Mouse (Mus musculus) heart, embryonic 14.5 days (tissue): ENCODE data around the gene P3h3. TPM values are rescaled to one million over a fixed set of nuclear protein-coding genes. Genes with fewer than 3 reads are reported as not detected.
A peak's percentile ranks its signal among the peaks of the same experiment; 100 is the strongest.
"Not testable (repeated sequence)": the region's sequence is repeated elsewhere in the genome, so short reads cannot be mapped to it uniquely, and the experiment has no call there.

Experiments used
- ATAC-seq: fragments of 200-750 bp; cut with Nextera tagmentation; 2 replicates; pipeline ENCODE4 v1.8.0; 2017; ENCODE audit warnings: low read depth, moderate TSS enrichment; ENCODE audit not compliant: insufficient number of reproducible peaks, insufficient read depth, low FRiP score
- H3K27ac ChIP-seq, 2 experiments: fragments of 200-500 bp in 1 of 2; fragments of 300-500 bp in 1 of 2; sonication (generic) in 1 of 2; replicated peaks in 1 of 2; 2 replicates each; pipeline ENCODE4 v1.5.1; 2012 to 2014; ENCODE audit warnings: low read depth in 2 of 2, low read length in 2 of 2, control low read depth in 1 of 2, mild to moderate bottlenecking in 1 of 2, mixed read lengths in 1 of 2; ENCODE audit not compliant: control insufficient read depth in 1 of 2, insufficient read depth in 1 of 2
- H3K27me3 ChIP-seq: fragments of 300-500 bp; sonication (generic); 2 replicates; pipeline ENCODE4 v1.6.1; 2014; ENCODE audit warnings: mild to moderate bottlenecking, low read length, control low read depth; ENCODE audit not compliant: control insufficient read depth, insufficient read depth
- H3K36me3 ChIP-seq: fragments of 300-500 bp; sonication (generic); 2 replicates; pipeline ENCODE4 v1.6.1; 2014; ENCODE audit warnings: mild to moderate bottlenecking, control low read depth, low read length, mixed read lengths; ENCODE audit not compliant: control insufficient read depth, insufficient read depth
- H3K4me1 ChIP-seq, 2 experiments: fragments of 200-500 bp in 1 of 2; fragments of 300-500 bp in 1 of 2; sonication (generic) in 1 of 2; 2 replicates each; pipeline ENCODE4 v1.6.1; 2012 to 2014; ENCODE audit warnings: low read length in 2 of 2, control low read depth in 1 of 2, mixed read lengths in 1 of 2; ENCODE audit not compliant: control insufficient read depth in 2 of 2, insufficient read depth in 2 of 2
- H3K4me2 ChIP-seq: fragments of 300-500 bp; sonication (generic); 2 replicates; pipeline ENCODE4 v1.6.1; 2014; ENCODE audit warnings: mild to moderate bottlenecking, low read length
- H3K4me3 ChIP-seq, 2 experiments: fragments of 200-500 bp in 1 of 2; fragments of 300-500 bp in 1 of 2; sonication (generic) in 1 of 2; 2 replicates each; pipeline ENCODE4 v1.5.1; 2012 to 2014; ENCODE audit warnings: low read length in 2 of 2, mild to moderate bottlenecking in 2 of 2, control low read depth in 1 of 2, low read depth in 1 of 2, moderate library complexity in 1 of 2; ENCODE audit not compliant: control insufficient read depth in 1 of 2, insufficient read depth in 1 of 2
- H3K9ac ChIP-seq: fragments of 300-500 bp; sonication (generic); 2 replicates; pipeline ENCODE4 v1.6.1; 2014; ENCODE audit warnings: mild to moderate bottlenecking, low read length
- H3K9me3 ChIP-seq: fragments of 300-500 bp; sonication (generic); 2 replicates; pipeline ENCODE4 v1.6.1; 2016; ENCODE audit warnings: low read length, control low read depth; ENCODE audit not compliant: control insufficient read depth
- WGBS: fragments of 180-500 bp; shearing (Covaris S2); extraction: QIAGEN DNeasy Blood & Tissue Kit; methylation state at CpG from one replicate; pipeline ENCODE4 v1.1.7; 2014; 5-methylcytosine and 5-hydroxymethylcytosine counted together
- polyA plus RNA-seq: library from polyadenylated mRNA; unstranded; fragments of >200 nt; fragmentation: Nextera tagmentation; extraction: Ambion mirVana; gene quantifications from 2 replicates; pipeline ENCODE4 v1.2.1, GENCODE M21; 2014

Gene P3h3
- polyA plus RNA-seq, 1 experiment from 2014 or later: 20.5 TPM

GRCm38 (mm10) chr6:124839805-124840204 lies 17.7 kb downstream of the P3h3 start:
- WGBS: 5% methylated on average over 8 of the region's 8 CpGs
- Histone ChIP-seq H3K9ac (peak overlapping the region; percentile 62), H3K9me3 (no peaks in the 10 kb centered on the region), H3K4me2 (peak overlapping the region; percentile 37), H3K36me3 (peaks cover 17% of the 10 kb centered on the region), H3K4me1 (peaks cover 21 to 30% of the 10 kb centered on the region in 2 experiments), H3K27me3 (no peaks in the 10 kb centered on the region), H3K27ac (peak overlapping the region in 1 of 2 experiments; percentile 62; a peak in 2 of 4 replicates), H3K4me3 (no peak overlapping the region)
- peak; percentile 19 for ATAC-seq

- no peaks in the 10 kb centered on the region for H3K9me3 ChIP-seq
- H3K9ac ChIP-seq: no peak overlapping the region
- no peak overlapping the region for H3K27ac ChIP-seq
- H3K36me3 ChIP-seq: peaks cover 41% of the 10 kb centered on the region
- 65% methylated on average over 7 of the region's 7 CpGs for WGBS
- H3K4me2 ChIP-seq: no peak overlapping the region
- H3K4me1 ChIP-seq: peaks cover 21 to 30% of the 10 kb centered on the region in 2 experiments
- H3K27me3 ChIP-seq: no peaks in the 10 kb centered on the region
- no peak overlapping the region for H3K4me3 ChIP-seq
- no peak for ATAC-seq
These were observed 21.1 kb downstream of the P3h3 start for GRCm38 (mm10) chr6:124836411-124836810.

- H3K36me3 ChIP-seq: peaks cover 38% of the 10 kb centered on the region
- H3K4me3 ChIP-seq: no peak overlapping the region
- H3K4me1 ChIP-seq: peaks cover 18 to 33% of the 10 kb centered on the region in 2 experiments
- H3K9ac ChIP-seq: no peak overlapping the region
- no peaks in the 10 kb centered on the region for H3K27me3 ChIP-seq
- no peaks in the 10 kb centered on the region for H3K9me3 ChIP-seq
- no peak overlapping the region for H3K4me2 ChIP-seq
- ATAC-seq: no peak
- no peak overlapping the region for H3K27ac ChIP-seq
- WGBS: 52% methylated on average over 10 of the region's 10 CpGs
These were observed 22.0 kb downstream of the P3h3 start for GRCm38 (mm10) chr6:124835531-124835930.

GRCm38 (mm10) chr6:124834512-124835081 lies 23.0 kb downstream of the P3h3 start:
- Histone ChIP-seq H3K36me3 (peaks cover 38% of the 10 kb centered on the region), H3K4me2 (no peak overlapping the region), H3K4me3 (no peak overlapping the region), H3K4me1 (peaks cover 12 to 27% of the 10 kb centered on the region in 2 experiments; a peak in 3 of 4 replicates), H3K27me3 (no peaks in the 10 kb centered on the region), H3K27ac (no peak overlapping the region), H3K9ac (no peak overlapping the region), H3K9me3 (no peaks in the 10 kb centered on the region)
- 83% methylated on average over 6 of the region's 6 CpGs for WGBS
- no peak for ATAC-seq

- Histone ChIP-seq H3K4me2 (no peak overlapping the region), H3K9ac (no peak overlapping the region), H3K9me3 (no peaks in the 10 kb centered on the region), H3K36me3 (peaks cover 38% of the 10 kb centered on the region), H3K4me3 (no peak overlapping the region), H3K27ac (no peak overlapping the region), H3K27me3 (no peaks in the 10 kb centered on the region), H3K4me1 (peaks cover 13 to 29% of the 10 kb centered on the region in 2 experiments)
- ATAC-seq: no peak
- 95% methylated on average over 8 of the region's 8 CpGs for WGBS
These were observed 25.9 kb downstream of the P3h3 start for GRCm38 (mm10) chr6:124831649-124832048.

GRCm38 (mm10) chr6:124831199-124831598 lies 26.4 kb downstream of the P3h3 start:
- not testable (repeated sequence) for ATAC-seq
- WGBS: 95% methylated on average over 4 of the region's 4 CpGs

GRCm38 (mm10) chr6:124829799-124830700 lies 27.5 kb downstream of the P3h3 start:
- Histone ChIP-seq H3K4me3 (peak overlapping the region; percentile 68 to 87), H3K27me3 (no peaks in the 10 kb centered on the region), H3K27ac (peak overlapping the region; percentile 94 to 99), H3K9ac (peak overlapping the region; percentile 86), H3K4me1 (peaks cover 8 to 17% of the 10 kb centered on the region in 2 experiments), H3K9me3 (no peaks in the 10 kb centered on the region), H3K36me3 (peaks cover 49% of the 10 kb centered on the region), H3K4me2 (peak overlapping the region; percentile 90)
- under 1% methylated on average over 38 of the region's 38 CpGs for WGBS
- ATAC-seq: peak; percentile 83

More at GRCm38 (mm10) chr6:124831199-124831598, 26.4 kb downstream of the P3h3 start:
- Histone ChIP-seq H3K36me3 (peaks cover 40% of the 10 kb centered on the region), H3K4me3 (peak overlapping the region in 1 of 2 experiments; percentile 68; a peak in 1 of 4 replicates), H3K4me2 (peak overlapping the region; percentile 90), H3K4me1 (peaks cover 13 to 25% of the 10 kb centered on the region in 2 experiments)
- not testable (repeated sequence) for H3K27ac ChIP-seq, H3K27me3 ChIP-seq, H3K9me3 ChIP-seq, H3K9ac ChIP-seq
